Mouse (Mus musculus) neural tube, embryonic 13.5 days (tissue): ENCODE measurements around the gene Mmp14. TPM values are rescaled to one million over a fixed set of nuclear protein-coding genes. Genes with fewer than 3 reads are reported as not detected.

Source experiments
- ATAC-seq: fragments of 200-750 bp; cut with Nextera tagmentation; 2 replicates; pipeline ENCODE4 v1.8.0; 2017; ENCODE audit warnings: low read depth, mild to moderate bottlenecking, moderate TSS enrichment, moderate library complexity
- H3K27ac ChIP-seq: fragments of 300-500 bp; sonication (generic); replicated peaks from 2 replicates; pipeline ENCODE4 v1.5.1; 2015; ENCODE audit warnings: moderate library complexity, mild to moderate bottlenecking, inconsistent platforms
- H3K27me3 ChIP-seq: fragments of 300-500 bp; sonication (generic); 2 replicates; pipeline ENCODE4 v1.6.1; 2015; ENCODE audit warnings: mild to moderate bottlenecking, inconsistent platforms
- H3K36me3 ChIP-seq: fragments of 300-500 bp; sonication (generic); 2 replicates; pipeline ENCODE4 v1.6.1; 2015; ENCODE audit warnings: mild to moderate bottlenecking, inconsistent platforms
- H3K4me1 ChIP-seq: fragments of 300-500 bp; sonication (generic); replicated peaks from 2 replicates; pipeline ENCODE4 v1.6.1; 2015; ENCODE audit warnings: inconsistent platforms
- H3K4me2 ChIP-seq: fragments of 300-500 bp; sonication (generic); 2 replicates; pipeline ENCODE4 v1.6.1; 2015; ENCODE audit warnings: inconsistent platforms, mild to moderate bottlenecking, moderate library complexity
- H3K4me3 ChIP-seq: fragments of 300-500 bp; sonication (generic); 2 replicates; pipeline ENCODE4 v1.5.1; 2015; ENCODE audit warnings: mild to moderate bottlenecking, inconsistent platforms
- H3K9ac ChIP-seq: fragments of 300-500 bp; sonication (generic); 2 replicates; pipeline ENCODE4 v1.6.1; 2015; ENCODE audit warnings: moderate library complexity, mild to moderate bottlenecking, inconsistent platforms
- H3K9me3 ChIP-seq: fragments of 300-500 bp; sonication (generic); 2 replicates; pipeline ENCODE4 v1.6.1; 2016; ENCODE audit warnings: inconsistent platforms
- WGBS: fragments of 180-500 bp; shearing (Covaris S2); methylation state at CpG from one replicate; pipeline ENCODE4 v1.1.7; 2015; 5-methylcytosine and 5-hydroxymethylcytosine counted together
- polyA plus RNA-seq: library from polyadenylated mRNA; unstranded; fragments of >200 nt; fragmentation: Nextera tagmentation; extraction: Ambion mirVana; gene quantifications from 2 replicates; pipeline ENCODE4 v1.2.1, GENCODE M21; 2015

Gene Mmp14
- polyA plus RNA-seq, 1 experiment from 2014 or later: 52.7 TPM

DNA sequence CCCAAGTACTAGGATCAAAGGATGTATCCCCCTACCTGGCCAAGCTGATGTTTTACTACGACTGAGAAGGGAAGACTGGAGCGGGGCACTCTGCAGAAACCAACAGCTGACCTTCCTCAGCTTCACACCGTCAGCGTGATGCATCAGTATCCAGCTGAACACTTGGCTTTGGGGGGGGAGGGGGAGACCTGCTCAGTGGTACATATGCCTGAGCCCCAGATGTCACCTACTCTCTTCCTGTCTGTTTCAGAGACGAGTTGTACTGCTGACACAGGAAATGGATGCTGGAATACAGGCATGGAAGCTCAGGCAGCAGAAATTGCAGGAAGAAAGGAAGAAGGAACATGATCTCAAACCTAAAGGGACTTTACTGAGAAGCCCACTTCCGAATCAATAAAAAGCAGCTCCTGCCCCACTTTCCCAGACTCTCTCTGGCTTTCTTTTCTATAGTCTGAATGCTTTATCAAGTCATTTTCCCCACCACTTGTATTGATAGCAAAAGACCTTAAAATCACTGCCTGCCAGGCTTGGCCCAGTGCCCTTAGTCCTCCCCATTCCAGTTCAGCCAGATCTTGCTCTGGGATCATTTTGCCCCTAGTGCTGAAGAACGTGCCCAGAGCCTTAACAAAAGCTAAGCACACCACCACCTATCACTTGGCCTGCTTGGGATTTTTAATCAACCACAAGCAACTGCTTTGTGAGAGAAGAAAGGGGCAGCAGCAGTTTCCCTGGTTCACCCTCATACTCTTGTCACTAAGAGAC, 1.9 kb upstream of the Mmp14 start:
- H3K4me3 ChIP-seq: no peak overlapping the region; the same call in 1 of the 2 replicates
- no peak for ATAC-seq
- peaks cover 27% of the 10 kb centered on the region for H3K27me3 ChIP-seq
- H3K9ac ChIP-seq: no peak overlapping the region; the same call in 1 of the 2 replicates
- WGBS: 64% methylated on average over 7 of the region's 7 CpGs
- H3K36me3 ChIP-seq: peaks cover 11% of the 10 kb centered on the region; the same call in 1 of the 2 replicates
- H3K4me2 ChIP-seq: peak overlapping the region; percentile 65
- H3K4me1 ChIP-seq: peaks cover 80% of the 10 kb centered on the region
- H3K9me3 ChIP-seq: no peaks in the 10 kb centered on the region
- peak overlapping the region; percentile 88 for H3K27ac ChIP-seq

DNA sequence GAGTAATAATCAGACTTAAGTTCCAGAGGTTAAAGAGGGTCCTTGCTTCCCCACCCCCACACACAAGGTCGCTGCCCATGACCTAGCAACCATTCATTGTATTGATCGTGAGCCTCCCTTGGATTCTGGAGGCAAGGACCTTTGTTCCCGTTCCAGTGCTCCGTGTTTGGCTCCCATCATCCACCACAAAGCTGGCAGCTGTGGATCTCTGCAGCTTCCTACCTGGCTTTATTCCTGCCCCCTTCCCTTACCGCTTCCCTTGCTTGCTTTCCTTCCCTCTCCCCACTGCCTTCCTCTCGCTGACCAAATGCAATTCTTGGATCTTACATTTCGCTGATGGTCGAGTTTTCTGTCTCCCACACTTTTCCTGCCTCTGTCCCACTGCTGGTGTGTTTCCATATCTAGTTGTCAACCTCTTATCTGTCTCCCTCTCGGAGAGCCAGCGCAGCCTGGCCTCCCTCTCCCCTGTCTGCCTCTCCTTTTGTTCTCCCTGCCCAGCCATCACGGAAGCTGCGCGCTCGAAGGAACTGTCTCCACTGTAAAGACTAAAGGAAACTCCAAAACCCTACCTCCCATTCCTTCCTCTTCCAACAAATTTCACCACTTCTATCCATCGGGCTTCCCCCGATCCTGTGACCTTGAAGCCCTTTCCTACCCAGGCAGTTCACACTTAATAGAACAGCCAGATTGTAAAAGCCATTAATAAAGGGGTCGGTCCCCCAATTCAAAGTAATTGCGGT, 836 bp upstream of the Mmp14 start:
- no peaks in the 10 kb centered on the region for H3K9me3 ChIP-seq
- H3K4me3 ChIP-seq: peak overlapping the region; percentile 56
- WGBS: 3% methylated on average over 18 of the region's 18 CpGs
- peaks cover 79% of the 10 kb centered on the region for H3K4me1 ChIP-seq
- H3K27me3 ChIP-seq: peaks cover 27% of the 10 kb centered on the region
- peak overlapping the region; percentile 88 for H3K27ac ChIP-seq
- ATAC-seq: no peak
- peak overlapping the region; percentile 86 for H3K9ac ChIP-seq
- H3K4me2 ChIP-seq: peak overlapping the region; percentile 65
- H3K36me3 ChIP-seq: peaks cover 11% of the 10 kb centered on the region; the same call in 1 of the 2 replicates

DNA sequence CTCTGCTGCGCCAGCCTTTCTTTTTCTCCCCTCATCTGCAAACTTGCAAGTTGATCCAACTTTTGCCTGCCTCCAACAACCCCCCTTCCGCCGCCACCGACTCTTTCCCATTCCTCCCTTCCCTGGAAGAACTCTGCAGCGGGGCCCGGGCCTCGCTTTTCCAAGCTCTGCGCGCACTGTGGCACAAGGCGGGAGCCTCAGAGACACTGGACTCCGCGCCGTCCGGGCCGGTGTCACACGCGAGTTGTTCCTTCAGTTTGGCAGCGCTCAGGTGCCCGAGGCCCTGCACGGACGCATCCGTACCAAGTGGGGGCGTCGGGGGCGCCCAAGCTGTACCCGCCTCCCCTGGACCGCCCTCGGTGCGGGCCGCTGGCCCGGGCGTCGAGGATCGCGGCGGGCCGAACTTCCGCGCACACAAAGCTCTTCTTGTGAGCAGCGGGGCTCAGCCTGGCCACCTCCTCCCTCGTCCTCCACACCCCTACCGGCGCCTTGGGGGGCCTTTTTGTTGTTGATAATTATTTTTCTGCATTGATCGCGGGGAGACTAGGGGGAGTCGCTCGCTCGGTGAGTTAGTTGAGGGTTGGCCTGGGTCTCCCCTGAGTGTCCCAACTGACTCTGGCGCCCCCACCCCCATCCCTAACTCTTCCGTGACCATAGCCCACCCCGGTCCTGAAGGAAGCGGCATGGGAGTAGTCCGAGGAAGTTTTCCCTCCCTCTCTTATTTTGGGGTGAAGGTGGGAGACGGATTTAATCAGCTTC, 845 bp downstream of the Mmp14 start:
- Histone ChIP-seq H3K27ac (peak overlapping the region; percentile 88), H3K4me2 (peak overlapping the region; percentile 65), H3K9me3 (no peaks in the 10 kb centered on the region), H3K9ac (peak overlapping the region; percentile 86), H3K4me3 (peak overlapping the region; percentile 56), H3K27me3 (peaks cover 27% of the 10 kb centered on the region), H3K4me1 (peaks cover 71% of the 10 kb centered on the region), H3K36me3 (peaks cover 11% of the 10 kb centered on the region; the same call in 1 of the 2 replicates)
- peak; percentile 24 for ATAC-seq
- WGBS: 3% methylated on average over 54 of the region's 54 CpGs

DNA sequence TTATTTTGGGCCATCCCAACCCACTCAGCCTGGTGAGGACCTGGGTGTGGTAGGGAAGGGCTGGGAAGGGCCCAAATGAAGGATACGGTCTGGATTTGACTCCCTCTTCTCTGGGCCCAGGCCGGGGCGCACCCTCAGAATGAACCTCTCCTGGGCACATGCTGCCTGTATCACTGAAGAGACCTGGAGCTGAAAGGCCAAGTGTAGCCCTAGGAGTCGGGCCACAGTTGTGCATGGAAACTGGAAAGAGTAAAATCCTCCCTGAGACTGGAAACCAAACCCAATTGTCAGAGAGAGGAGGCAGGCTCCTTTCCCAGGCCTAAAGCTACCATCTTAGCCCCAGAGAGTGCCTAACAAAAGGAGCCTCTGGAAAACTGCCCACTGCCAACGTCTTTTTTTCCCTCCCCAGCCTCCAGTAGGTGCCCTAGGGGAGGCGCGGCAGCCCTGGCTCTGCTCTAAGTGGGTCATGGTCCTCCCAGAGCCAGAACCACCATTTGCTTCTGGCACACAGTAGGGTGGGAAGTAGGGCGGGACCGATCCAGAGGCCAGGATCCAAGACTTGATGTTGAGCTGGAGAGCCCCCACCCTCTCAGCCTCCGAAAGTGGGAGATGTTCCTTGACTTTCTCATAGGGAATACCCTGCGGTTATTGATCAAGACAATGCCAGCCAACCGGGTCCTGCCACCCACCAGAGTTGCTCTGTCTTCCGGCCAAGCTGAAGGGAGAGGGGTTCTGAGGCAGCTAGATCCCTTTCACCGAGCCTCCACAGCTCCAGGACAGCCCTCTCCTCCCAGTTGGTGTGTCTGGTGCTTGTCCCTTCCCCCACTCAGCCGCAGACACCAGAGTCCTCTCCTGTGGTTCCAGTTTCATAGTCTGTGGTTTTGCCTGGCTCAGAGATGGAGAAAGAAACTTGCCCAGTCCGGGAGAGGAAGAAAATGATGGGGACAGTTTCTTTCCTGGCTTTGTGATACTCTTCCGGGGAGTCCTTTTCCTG, 1.7 kb downstream of the Mmp14 start:
- peaks cover 11% of the 10 kb centered on the region; the same call in 1 of the 2 replicates for H3K36me3 ChIP-seq
- ATAC-seq: peak; percentile 29; the same call in 1 of the 2 replicates
- peaks cover 62% of the 10 kb centered on the region for H3K4me1 ChIP-seq
- H3K9ac ChIP-seq: peak overlapping the region; percentile 86
- H3K4me2 ChIP-seq: peak overlapping the region; percentile 65
- H3K27me3 ChIP-seq: peaks cover 27% of the 10 kb centered on the region
- WGBS: 54% methylated on average over 17 of the region's 17 CpGs
- H3K9me3 ChIP-seq: no peaks in the 10 kb centered on the region
- peak overlapping the region; percentile 88 for H3K27ac ChIP-seq
- H3K4me3 ChIP-seq: peak overlapping the region; percentile 56

DNA sequence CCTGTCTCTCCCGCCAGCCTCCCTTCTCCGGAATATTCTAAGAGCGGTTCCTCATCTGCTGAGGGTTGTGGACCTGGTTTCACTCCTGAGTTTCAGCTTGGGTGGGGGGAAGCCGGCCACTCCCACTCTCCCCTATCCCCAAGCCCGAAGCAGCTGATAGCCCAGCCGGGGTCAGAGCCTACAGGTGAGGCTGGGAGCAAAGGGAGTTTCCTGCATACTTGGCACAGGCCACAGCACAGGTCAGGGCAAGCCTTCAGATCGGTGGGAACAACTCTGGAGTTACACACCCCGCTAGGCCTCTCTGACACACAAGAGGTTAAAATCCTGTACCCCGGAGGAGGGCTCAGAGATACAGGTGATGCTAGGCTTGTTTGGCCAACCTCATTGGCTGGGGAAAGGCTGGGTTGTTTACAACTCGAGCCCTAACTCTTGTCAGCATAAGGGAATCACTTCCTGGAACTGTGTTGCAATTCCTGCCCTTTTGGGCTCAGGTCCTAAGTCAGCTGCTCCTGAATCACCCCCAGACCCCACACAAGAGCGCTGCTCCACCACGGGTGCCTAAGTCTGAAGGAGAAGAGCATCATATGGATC, 2.6 kb downstream of the Mmp14 start:
- ATAC-seq: no peak
- H3K36me3 ChIP-seq: peaks cover 19% of the 10 kb centered on the region
- no peaks in the 10 kb centered on the region for H3K9me3 ChIP-seq
- H3K27ac ChIP-seq: no peak overlapping the region
- H3K9ac ChIP-seq: peak overlapping the region; percentile 86; the same call in 1 of the 2 replicates
- WGBS: 74% methylated on average over 12 of the region's 12 CpGs
- H3K4me1 ChIP-seq: peaks cover 54% of the 10 kb centered on the region
- H3K4me2 ChIP-seq: peak overlapping the region; percentile 65
- H3K4me3 ChIP-seq: peak overlapping the region; percentile 56
- H3K27me3 ChIP-seq: peaks cover 27% of the 10 kb centered on the region

DNA sequence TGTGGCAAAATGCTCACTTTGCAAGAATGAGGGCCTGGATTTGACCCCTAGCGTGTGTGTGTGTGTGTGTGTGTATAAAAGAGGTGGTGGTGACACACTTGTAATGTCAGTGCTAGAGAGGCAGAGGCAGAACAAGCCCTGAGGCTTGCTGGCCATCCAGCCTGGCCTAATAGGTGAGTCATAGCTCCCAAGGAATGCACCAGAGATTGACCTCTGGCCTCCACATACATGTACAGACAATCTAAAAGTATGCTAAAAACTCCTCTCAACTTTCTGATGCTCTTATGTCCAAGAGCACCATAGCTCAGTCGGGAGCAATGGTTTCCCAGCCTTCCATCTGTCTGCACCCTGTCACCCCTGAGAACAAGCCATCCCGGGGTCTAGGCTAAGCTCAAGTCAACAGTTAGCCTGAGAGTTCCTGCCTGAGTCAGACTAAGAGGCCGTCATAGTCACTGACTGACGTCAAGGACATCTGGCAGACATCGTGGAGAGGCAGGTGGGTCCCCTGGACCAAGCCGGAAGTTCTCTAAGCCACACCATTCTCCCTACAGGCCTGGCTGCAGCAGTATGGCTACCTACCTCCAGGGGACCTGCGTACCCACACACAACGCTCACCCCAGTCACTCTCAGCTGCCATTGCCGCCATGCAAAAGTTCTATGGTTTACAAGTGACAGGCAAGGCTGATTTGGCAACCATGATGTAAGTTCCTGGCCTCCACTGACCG, 3.9 kb downstream of the Mmp14 start:
- Histone ChIP-seq H3K9ac (no peak overlapping the region), H3K27ac (no peak overlapping the region), H3K4me3 (no peak overlapping the region), H3K4me1 (peaks cover 41% of the 10 kb centered on the region), H3K36me3 (peaks cover 20% of the 10 kb centered on the region), H3K27me3 (peaks cover 27% of the 10 kb centered on the region), H3K9me3 (no peaks in the 10 kb centered on the region), H3K4me2 (no peak overlapping the region)
- 90% methylated on average over 11 of the region's 11 CpGs for WGBS
- ATAC-seq: no peak

DNA sequence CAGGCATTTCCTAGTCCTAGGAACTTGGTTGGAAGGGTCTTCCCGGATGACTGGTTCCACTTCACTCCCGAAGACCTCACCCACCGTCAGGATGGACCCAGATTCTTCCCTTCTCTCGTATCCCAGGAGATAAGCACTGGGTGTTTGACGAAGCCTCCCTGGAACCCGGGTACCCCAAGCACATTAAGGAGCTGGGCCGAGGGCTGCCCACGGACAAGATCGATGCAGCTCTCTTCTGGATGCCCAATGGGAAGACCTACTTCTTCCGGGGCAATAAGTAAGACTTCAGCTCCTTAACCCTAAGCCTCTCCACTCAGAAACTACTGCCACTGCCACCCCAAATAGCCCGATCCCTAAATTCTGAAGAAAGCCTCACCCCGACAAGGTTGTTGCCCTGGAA, 7.7 kb downstream of the Mmp14 start:
- Histone ChIP-seq H3K36me3 (peaks cover 26% of the 10 kb centered on the region), H3K4me3 (no peak overlapping the region), H3K4me1 (peaks cover 17% of the 10 kb centered on the region), H3K4me2 (no peak overlapping the region), H3K9ac (no peak overlapping the region), H3K27ac (no peak overlapping the region), H3K27me3 (no peaks in the 10 kb centered on the region), H3K9me3 (no peaks in the 10 kb centered on the region)
- no peak for ATAC-seq
- WGBS: 83% methylated on average over 12 of the region's 12 CpGs

DNA sequence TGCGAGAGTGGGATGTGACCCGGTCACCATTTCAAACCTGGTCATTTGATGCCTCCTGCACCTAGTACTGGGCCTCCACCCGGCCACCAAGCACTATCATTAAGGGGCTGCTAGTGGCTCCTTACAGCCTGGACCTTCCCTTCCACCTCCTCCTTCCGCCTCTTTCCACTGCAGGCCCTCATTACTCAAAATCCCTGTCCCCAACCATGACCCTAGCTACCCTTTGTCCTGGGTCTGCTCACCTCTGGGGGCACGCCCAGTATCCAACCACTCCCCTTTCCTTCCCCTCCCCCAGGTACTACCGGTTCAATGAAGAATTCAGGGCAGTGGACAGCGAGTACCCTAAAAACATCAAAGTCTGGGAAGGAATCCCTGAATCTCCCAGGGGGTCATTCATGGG, 8.2 kb downstream of the Mmp14 start:
- no peak overlapping the region for H3K27ac ChIP-seq
- H3K4me2 ChIP-seq: no peak overlapping the region
- H3K9ac ChIP-seq: no peak overlapping the region
- H3K36me3 ChIP-seq: peaks cover 26% of the 10 kb centered on the region
- no peaks in the 10 kb centered on the region for H3K9me3 ChIP-seq
- ATAC-seq: no peak
- no peaks in the 10 kb centered on the region for H3K27me3 ChIP-seq
- H3K4me3 ChIP-seq: no peak overlapping the region
- H3K4me1 ChIP-seq: peaks cover 13% of the 10 kb centered on the region
- WGBS: 54% methylated on average over 7 of the region's 7 CpGs

DNA sequence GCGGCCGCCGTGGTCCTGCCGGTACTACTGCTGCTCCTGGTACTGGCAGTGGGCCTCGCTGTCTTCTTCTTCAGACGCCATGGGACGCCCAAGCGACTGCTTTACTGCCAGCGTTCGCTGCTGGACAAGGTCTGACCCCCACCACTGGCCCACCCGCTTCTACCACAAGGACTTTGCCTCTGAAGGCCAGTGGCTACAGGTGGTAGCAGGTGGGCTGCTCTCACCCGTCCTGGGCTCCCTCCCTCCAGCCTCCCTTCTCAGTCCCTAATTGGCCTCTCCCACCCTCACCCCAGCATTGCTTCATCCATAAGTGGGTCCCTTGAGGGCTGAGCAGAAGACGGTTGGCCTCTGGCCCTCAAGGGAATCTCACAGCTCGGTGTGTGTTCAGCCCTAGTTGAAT, 9.1 kb downstream of the Mmp14 start:
- no peaks in the 10 kb centered on the region for H3K27me3 ChIP-seq
- 89% methylated on average over 14 of the region's 14 CpGs for whole genome bisulfite sequencing
- no peak for ATAC-seq
- H3K9me3 ChIP-seq: no peaks in the 10 kb centered on the region
- peaks cover 12% of the 10 kb centered on the region for H3K4me1 ChIP-seq
- no peak overlapping the region for H3K9ac ChIP-seq
- no peak overlapping the region for H3K27ac ChIP-seq
- H3K4me2 ChIP-seq: no peak overlapping the region
- H3K4me3 ChIP-seq: no peak overlapping the region
- peaks cover 26% of the 10 kb centered on the region for H3K36me3 ChIP-seq

DNA sequence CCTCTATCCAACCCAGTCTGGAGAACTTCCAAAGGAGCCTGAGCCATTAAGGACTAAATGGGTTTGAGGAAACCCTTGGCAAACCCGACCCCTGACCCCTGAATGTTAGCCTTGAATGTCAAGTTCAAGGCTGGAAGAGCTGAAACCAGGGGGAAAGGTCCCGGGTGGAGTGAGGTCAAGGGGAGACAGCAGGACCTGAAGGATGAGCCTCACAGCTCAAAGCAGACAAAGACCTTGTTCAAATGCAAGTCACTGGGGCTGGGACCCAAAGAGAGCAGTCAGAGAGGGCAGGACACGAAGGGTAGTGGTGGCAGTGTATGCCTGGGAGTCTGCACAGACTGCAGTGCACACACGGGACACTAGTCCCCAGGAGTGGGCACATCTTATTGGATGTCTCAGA, 10.0 kb downstream of the Mmp14 start:
- Histone ChIP-seq H3K4me2 (no peak overlapping the region), H3K27me3 (no peaks in the 10 kb centered on the region), H3K4me1 (peaks cover 12% of the 10 kb centered on the region), H3K9ac (no peak overlapping the region), H3K4me3 (no peak overlapping the region), H3K36me3 (peaks cover 26% of the 10 kb centered on the region), H3K27ac (no peak overlapping the region), H3K9me3 (no peaks in the 10 kb centered on the region)
- WGBS: 81% methylated on average over 4 of the region's 4 CpGs
- ATAC-seq: no peak
